Mouse (Mus musculus) E14TG2a.4 (cell line): ENCODE measurements around the gene Ctsc.
A peak's percentile ranks its signal among the peaks of the same experiment; 100 is the strongest.

Experiments used
- CTCF ChIP-seq: conservative IDR thresholded peaks from 2 replicates; pipeline ENCODE4 v1.5.1; 2014; ENCODE audit warnings: low read length
- NANOG ChIP-seq: IDR thresholded peaks from 2 replicates; pipeline ENCODE4 v1.6.1; 2014; ENCODE audit warnings: borderline replicate concordance, low read length, mixed read lengths

GRCm38 (mm10) chr7:88356871-88357776 is 79.2 kb downstream of the Ctsc start:
- TF ChIP-seq CTCF = peak; percentile 61
- no peak for TF ChIP-seq NANOG
